Mouse (Mus musculus) liver, postnatal 0 days (tissue): ENCODE measurements around the gene Prpf3.

Experiments used
- CTCF ChIP-seq: sonication (generic); IDR thresholded peaks from 2 replicates; pipeline ENCODE4 v1.5.1; 2016; ENCODE audit warnings: antibody characterized with exemption, low read depth
- EP300 ChIP-seq: IDR thresholded peaks from 2 replicates; pipeline ENCODE4 v1.6.1; 2016; ENCODE audit warnings: antibody characterized with exemption, low read depth, mild to moderate bottlenecking

DNA sequence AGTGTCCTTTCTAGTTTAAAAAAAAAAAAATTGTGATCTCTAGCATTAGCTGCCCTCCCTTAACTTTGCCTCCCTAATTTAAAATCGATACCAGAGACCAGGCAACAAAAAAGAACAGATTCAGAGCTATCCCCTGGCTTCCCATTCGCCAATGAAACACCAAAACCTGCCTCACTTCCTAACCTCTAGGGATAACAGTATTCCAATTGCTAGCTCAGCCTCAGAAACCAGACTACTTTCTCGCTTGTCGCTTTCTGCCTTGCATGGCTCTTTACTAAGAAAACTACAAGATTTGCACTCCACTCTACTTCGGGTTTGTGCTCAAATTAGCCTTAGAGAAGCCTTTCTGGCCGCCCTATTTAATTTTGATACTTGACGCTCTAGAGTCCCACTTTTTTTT lies 430 bp upstream of the Prpf3 start:
- TF ChIP-seq CTCF, result no peak
- no peak for TF ChIP-seq EP300
